Mouse (Mus musculus): ENCODE data around the gene Hdac4. TPM values are rescaled to one million over a fixed set of nuclear protein-coding genes. Genes with fewer than 3 reads are reported as not detected.

Gene Hdac4
- 7.2 and 8.6 TPM in 2 replicates for polyA plus RNA-seq (2012; rRNA removed)

DNA sequence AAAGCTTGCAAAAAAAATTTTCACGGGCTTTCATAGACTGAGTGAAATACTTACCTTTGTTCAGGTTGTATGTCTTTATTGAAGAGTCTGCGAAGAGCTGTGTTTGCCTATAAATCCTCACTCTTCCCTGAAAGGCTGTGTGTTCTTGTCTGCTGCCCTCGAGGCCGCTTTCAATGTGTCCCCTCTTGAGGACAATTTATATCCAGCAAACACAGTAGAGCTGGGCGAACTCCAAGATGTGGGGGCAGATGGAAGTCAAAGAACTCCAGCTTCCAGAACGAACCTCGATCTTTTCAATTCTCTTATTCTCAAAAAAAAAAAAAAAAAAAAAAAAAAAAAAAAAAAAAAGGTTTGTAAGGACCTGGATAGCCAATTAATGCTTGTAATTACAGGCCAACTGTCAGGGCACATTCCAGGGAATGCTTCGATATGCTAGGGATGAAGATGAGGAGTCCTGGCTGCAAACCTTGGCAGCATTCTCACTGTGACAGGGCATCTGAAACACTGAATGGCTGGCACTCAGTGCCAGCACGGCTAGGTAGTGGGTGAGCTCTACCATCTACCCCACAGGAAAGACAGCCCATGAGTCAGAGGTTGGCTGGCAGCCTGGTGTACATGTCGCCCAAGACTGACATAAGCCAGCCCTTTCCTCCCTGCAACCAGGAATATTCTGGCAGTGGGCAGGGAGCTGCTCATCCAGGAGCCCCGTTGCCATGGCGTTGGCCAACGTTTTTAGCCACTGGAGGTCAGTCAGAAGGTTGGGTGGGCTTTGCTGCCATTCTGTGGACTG is at the start of gene Hdac4:
Hdac4 (minus strand) TSS at position 340 of the 790 bp plus-strand sequence.

